Mouse (Mus musculus): ENCODE measurements around the gene Trip13.

DNA sequence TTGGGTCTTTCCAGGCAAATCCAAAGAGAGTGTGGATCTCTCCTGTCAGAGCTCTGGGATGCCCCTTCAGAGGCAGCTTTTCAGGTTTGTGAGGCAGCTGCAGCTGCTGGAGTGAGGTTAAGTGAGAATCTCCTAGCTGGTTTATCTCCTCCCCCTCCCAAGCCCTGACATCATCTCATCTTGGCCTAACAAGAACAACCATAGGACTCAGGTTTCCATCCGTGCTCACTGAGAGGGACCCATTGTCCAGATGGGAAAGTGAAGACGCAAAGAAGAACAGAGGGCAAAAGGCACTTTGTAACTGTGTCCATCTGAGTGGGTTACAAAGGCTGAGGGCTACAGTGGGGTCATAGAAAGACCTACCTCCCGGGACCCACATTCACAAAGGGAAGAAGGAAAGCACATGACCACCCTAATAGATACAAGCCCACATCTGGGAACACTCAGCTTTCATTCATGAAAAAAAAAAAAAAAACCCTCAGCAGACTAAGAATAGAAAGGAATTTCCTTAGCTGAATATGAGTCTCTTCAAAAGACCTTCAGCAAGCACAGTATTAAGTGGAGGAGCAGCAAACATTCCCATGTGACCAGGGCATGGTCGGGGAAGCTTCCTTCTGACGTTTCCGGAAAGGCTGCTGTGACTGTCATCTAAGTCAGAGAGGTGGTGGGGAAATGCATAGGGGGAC lies 44.9 kb downstream of the Trip13 start:
- TF ChIP-seq GATA1 (IDR thresholded peaks at IDR 0.05; ENCODE audit: borderline replicate concordance, low read length) (no peak), FLI1 (IDR thresholded peaks at IDR 0.05; ENCODE audit: low read length) (no peak)

Data from megakaryocyte, embryonic 14.5 days (primary cell).